Mouse (Mus musculus): ENCODE data around the gene Eif4enif1. TPM values are rescaled to one million over a fixed set of nuclear protein-coding genes. Genes with fewer than 3 reads are reported as not detected.

Eif4enif1 gene
- polyA plus RNA-seq, 2 experiments from 2014 or later = 54.0 to 72.4 TPM

DNA sequence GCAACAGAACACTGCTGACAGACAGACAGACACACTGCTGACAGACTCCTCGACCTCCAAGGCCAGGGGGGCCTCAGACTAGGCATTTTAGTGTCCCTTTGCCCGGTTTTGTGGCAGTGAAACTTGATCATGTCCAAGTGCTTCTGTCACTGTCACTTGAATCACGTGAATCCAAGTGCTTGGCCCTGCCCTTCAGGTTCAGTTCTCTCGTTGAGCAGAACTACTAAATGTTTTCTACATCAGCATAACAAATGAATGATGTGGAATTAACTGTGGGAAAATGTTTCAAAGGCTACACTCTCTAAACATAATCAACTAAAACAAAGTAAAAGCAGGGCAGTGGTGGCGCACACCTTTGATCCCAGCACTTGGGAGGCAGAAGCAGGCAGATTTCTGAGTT is 76.2 kb downstream of the Eif4enif1 start:
- no peak for ATAC-seq

DNA sequence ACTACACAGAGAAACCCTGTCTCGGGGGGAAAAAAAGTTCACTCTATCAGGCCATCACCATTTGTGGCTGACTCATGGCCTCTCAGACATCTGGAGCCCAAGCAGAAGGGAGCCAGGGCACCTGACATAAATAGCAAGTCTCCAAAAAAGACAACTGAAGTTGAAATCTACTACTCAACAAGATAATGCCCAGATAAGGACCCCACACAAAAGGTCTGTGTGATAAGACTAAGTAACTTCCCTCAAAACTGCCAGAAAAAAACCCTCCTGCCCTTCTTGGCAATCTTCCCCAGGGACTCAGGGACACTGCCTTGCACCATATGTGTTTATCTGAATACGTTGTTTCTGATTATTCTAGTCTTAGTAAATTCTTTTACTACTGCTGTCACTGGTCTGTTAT is 77.5 kb downstream of the Eif4enif1 start:
- ATAC-seq = no peak

DNA sequence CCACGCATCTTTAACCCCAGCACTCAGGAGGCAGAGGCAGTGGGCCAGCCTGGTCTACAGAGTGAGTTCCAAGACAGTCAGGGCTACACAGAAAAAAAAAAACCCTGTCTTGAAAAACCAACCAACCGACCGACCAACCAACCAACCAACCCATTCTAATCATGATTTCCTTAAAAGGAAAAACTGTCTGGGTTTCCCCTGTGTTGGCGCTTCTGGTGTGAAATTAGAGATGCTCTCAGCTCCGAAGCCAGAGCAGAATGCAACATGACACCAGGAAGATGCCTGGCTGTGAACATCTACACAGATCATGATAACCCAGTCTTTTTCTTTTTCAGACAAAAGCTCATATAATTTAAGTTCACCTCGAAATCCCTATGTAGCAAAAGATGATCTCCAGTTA is 80.7 kb downstream of the Eif4enif1 start:
- no peak for ATAC-seq

DNA sequence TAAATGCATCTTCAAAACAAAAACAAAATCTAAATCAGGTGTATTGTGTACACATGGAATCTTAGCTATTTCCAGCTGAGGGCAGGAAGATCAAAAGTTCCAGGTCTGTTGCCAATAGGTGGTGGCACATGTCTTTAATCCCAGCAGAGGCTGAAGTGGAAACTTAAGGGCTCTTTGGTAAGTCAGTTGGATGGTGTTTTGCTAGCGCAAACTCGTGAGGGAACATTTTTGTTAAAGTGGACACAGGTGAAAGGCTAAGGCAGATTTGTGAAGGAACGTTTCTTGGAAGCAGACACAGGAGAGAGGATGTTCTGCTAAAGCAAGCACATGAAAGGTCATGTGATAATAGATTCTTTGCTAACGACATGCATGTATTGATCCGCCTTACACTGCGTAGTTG is 81.5 kb downstream of the Eif4enif1 start:
- ATAC-seq = no peak

DNA sequence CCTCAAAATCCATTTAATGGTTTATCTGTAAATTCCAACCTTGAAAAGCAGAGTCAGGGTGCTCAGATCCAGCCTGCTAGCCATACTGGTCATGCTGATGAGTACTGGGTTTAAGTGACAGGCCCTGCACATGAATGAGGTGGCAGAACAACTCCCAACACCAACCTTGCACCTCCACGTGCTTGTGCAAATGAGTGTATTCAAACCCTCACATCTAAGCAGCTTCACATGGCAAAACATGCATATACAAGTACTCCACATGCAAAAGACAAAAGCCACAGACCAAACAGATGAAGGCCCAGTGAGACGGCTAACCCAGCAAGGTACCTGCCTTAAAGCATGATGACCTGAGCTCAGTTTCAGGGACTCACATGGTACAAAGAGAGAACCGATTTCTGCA is 83.7 kb downstream of the Eif4enif1 start:
- ATAC-seq = no peak

DNA sequence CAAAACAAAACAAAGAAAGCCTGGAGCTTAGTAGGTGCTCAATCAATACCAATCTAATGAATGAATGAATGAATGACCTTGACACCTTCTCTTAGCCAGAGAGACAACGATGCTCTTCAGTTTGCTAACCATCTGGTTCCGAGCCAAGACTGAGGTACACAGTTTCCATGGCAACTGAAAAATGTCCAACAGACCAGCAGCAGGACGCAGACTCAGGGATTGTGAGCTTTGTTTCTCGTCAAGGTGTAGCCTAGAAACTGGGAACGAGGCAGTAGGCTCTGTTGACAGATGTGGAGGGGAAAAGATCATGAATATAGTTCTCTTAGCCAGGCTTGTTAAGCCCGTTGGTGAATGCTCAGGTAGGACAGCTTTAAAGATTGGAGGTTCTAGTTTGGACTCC is 84.9 kb downstream of the Eif4enif1 start:
- no peak for ATAC-seq

DNA sequence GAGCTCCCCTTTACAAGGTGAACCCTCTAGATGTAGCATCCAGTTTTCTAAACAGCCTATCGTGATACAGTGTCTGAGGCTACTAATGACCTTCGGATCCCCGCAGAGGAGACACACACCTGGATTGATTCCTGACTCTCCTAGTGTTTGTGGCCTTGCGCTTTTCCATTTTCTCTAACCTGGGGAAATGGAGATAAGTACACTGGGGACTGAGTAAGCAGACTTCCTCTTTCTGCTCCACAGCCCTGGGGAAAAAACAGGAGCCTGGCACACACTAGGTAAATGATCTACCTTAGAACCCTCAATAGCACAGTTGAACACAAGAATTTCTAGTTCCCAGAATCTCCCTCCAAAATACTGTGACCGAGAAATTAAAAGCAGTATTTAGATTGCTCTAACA is 85.7 kb downstream of the Eif4enif1 start:
- no peak for ATAC-seq

DNA sequence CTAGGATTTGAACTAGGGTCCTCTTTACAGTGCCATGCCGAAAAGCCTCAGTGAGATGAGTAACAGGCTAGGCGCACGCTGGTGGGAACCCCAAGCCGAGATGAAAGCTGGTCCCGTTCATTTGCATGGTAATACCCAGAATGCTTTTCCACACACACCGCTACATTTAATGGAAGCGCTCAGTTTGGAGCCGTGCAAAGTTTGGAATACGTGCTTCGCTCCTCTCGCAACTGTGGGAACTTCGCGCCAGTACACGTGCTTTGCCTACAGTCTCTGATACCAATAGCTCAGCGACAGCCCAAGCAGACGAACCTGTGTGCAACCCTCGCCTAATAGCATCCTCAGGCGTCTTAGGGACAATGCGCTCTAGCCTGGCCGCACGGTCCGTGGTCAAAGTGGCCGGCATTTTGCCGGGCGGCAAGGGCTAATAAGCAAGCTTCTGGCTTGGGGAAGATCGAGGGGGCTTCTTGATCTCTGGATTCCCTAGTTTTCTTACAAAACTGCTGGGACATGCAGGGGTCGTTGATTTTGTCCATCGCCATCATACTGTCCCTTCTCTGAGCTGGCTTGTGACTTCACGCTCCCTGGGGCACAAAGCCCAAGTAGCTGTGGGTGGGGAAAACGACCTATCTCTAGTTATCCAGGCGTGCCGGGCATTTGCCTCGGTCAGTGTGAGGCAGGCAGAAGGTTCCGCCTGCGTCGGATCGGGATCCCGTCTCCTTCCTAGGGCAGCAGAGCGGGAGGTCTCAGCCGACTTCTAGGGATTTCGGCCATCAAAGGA is 86.5 kb downstream of the Eif4enif1 start, which contains the start of gene Patz1:
Gene Patz1 (plus strand): TSS at position 354 of the 781 bp plus-strand sequence.
- ATAC-seq = peak; percentile 1

DNA sequence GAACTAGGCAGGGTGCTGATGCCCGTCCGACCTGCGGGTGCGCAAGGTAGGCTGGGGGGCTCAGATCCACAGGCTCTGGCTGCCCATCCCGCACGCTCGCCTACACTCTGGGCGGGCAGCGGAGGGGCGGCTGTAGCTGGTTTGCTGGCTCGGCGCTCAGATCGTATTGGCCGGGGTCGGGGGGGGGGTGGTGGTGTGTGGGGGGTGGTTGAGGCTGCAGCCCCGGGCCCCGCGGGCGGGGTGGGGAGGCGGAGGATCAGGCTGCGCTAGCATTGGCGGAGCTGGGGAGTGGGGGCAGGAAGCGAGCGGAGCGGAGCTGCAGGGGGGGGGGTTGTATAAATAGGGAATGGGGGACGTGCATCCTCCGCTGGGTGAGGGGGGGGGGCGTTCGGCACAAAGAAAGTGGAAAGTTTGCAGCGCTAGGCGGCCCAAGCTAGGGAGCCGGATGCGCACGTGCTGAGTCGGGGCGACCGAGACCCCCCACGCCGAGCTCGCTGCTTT is 87.2 kb downstream of the Eif4enif1 start:
- peak; percentile 50 for ATAC-seq

DNA sequence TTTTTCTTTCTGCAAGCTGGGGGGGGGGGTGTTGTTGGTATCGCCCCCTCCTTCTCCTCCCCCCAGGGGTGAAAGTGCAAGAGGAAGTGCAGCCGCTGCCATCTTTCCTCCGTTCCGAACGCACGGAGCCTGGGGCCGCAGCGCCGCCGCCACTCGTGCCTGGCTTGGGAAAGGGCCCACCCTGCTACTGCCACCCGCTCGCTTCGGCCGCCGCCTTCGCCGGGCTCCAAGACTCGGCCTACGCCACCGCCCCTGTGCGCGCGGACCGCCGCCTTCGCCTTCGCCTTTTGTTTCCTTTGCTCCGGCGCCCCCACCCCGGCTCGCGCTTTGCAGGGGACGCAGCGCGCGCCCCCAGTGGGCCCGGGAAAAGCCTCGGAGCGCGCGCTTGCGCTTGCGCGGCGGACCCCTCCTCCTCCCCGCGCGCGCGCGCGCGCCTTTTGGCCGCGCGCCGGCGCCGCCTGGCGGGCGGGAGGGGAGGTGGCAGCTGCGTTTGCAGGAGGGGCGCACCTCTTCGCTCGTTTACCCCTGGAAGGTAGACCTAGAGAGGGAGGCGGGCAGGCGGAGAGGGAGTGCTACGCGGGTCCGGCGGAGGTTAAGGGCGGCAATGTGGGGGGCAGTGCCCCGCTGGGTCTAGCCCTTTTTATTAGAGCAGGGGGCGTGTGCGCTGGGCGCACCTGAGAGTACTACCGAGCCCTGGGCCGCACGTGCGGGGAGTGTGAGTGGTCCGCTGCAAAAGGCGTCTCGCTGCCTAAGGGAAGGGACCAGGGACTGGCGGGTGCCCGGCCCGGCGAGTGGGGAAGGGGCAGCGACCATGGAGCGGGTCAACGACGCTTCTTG is 87.8 kb downstream of the Eif4enif1 start:
- peak; percentile 58 for ATAC-seq

DNA sequence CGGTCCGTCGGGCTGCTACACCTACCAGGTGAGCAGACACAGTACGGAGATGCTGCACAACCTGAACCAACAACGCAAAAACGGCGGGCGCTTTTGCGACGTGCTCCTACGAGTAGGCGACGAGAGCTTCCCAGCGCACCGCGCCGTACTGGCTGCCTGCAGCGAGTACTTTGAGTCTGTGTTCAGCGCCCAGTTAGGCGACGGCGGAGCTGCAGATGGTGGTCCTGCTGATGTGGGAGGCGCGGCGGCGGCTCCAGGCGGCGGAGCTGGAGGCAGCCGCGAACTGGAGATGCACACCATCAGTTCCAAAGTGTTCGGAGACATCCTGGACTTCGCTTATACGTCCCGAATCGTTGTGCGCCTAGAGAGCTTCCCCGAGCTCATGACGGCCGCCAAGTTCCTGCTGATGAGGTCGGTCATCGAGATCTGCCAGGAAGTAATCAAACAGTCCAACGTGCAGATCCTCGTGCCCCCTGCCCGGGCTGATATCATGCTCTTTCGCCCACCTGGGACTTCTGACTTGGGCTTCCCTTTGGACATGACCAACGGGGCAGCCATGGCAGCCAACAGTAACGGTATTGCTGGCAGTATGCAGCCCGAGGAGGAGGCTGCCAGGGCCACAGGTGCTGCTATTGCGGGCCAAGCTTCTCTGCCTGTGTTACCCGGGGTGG is 88.6 kb downstream of the Eif4enif1 start:
- ATAC-seq = peak; percentile 16

DNA sequence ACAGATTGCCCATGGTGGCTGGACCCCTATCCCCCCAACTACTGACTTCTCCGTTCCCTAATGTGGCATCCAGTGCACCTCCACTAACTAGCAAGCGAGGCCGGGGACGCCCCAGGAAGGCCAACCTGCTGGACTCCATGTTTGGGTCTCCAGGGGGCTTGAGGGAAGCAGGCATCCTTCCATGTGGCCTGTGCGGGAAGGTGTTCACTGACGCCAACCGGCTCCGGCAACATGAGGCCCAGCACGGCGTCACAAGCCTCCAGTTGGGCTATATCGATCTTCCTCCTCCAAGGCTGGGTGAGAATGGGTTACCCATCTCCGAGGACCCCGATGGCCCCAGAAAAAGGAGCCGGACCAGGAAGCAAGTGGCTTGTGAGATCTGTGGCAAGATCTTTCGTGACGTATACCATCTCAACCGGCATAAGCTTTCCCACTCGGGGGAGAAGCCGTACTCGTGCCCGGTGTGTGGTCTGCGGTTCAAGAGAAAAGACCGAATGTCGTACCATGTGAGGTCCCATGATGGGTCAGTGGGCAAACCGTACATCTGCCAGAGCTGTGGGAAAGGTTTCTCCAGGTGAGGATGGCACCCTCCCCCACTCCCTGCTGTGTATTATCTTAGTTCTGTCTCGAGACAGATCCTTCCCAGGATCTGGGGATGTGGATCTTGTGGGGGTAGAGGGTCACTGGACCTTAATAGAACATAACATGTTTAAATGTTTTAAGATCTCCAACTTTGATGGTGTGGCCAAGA is 89.3 kb downstream of the Eif4enif1 start:
- ATAC-seq = no peak

DNA sequence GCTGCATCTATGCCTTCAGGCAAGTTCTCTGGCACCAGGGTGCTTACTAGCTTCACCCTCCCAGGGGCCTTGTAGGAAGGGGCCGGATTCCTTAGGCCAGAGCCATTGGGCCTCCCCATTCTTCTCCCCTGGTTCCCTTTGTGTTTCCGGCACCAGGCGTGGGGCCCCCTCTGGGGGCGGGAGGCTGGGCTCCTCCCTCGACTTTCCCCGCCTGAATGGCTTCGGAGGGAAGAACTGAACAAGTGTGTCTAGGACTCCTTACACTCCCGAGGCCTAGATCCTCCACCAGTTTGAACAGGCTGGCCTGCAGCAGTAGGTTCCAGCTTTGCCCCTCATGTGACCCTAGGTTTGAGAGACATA is 89.8 kb downstream of the Eif4enif1 start:
- peak; percentile 6 for ATAC-seq

DNA sequence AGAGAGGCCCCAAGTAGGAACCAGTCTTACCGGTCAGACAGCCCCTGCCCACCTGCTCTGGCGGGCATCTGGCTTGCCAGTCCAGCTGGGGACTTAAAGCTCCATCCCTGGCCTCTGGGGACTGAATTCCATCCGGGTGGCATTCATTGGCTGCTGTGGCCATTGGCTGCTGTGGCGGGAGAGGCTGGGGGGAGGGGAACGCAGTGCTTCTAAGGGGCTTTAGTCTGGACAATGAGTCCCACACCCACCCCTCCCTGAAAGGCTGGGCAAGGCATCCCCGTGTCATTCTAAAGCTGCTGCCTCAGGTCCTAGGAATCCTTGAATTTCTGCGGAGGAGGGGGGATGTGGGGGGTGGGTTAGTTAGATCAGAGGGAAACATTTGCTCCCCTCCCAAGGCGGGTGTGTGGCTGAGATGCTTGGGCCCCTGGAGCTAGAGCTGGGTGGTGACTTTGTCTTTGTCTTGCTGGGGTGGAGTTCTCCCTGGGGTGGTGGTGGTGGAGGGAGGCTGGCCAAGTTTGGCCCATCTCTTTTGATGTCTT is 90.6 kb downstream of the Eif4enif1 start:
- ATAC-seq = no peak

DNA sequence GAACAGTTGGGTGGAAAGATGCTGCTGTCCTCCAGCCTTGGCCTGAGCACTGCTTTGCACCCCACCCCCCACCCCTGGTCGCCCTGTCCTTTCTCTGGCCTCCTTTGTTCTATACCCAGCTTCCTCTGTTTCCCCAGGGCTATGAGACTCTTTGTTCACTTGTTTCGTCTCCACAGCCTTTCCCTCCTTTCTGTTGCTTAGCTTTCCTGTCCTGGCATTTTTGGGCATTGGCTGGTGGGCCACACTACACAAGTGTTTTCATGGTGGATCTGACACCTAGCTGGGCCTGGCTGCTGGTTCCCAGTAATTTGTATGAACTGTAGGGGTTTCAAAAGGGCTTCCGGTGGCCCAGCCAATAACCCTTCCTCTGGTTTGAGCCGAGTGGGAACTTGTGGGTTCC is 91.2 kb downstream of the Eif4enif1 start:
- ATAC-seq = no peak

Other genes with a start within 250 kb of the Eif4enif1 start
- 10 to 100 TPM; 31.5 to 46.1 TPM for gene Sfi1, start 8.9 kb upstream of the Eif4enif1 start, polyA plus RNA-seq (2017; shearing (Covaris generic))
- gene Drg1, start 64.0 kb downstream of the Eif4enif1 start, polyA plus RNA-seq (2017; shearing (Covaris generic)) = 100 to 1,000 TPM; 175 to 190 TPM
- 10 to 100 TPM; 14.2 to 17.7 TPM for gene Patz1, start 86.5 kb downstream of the Eif4enif1 start, polyA plus RNA-seq (2017; shearing (Covaris generic))
- 10 to 100 TPM; 54.8 to 78.5 TPM for gene Pik3ip1, start 128.0 kb downstream of the Eif4enif1 start, polyA plus RNA-seq (2017; shearing (Covaris generic))
- gene Limk2, start 206.8 kb downstream of the Eif4enif1 start, polyA plus RNA-seq (2017; shearing (Covaris generic)) = 10 to 100 TPM; 70.9 to 98.5 TPM
- 10 to 100 TPM; 26.6 to 29.4 TPM for gene Rnf185, start 250.0 kb downstream of the Eif4enif1 start, polyA plus RNA-seq (2017; shearing (Covaris generic))